Mouse (Mus musculus) limb, embryonic 15.5 days (tissue): Measurements from ENCODE around the gene Lrmp. TPM values are rescaled to one million over a fixed set of nuclear protein-coding genes. Genes with fewer than 3 reads are reported as not detected.
"Not testable (repeated sequence)": the region's sequence is repeated elsewhere in the genome, so short reads cannot be mapped to it uniquely, and the experiment has no call there.

Experiments
- ATAC-seq: fragments of 200-750 bp; cut with Nextera tagmentation; 2 replicates; pipeline ENCODE4 v1.8.0; 2017; ENCODE audit warnings: low read depth, moderate TSS enrichment; ENCODE audit not compliant: insufficient number of reproducible peaks, low FRiP score, low TSS enrichment
- H3K27ac ChIP-seq: fragments of 300-500 bp; sonication (generic); 2 replicates; pipeline ENCODE4 v1.5.1; 2015; ENCODE audit warnings: moderate library complexity, mild to moderate bottlenecking, inconsistent platforms
- H3K27me3 ChIP-seq: fragments of 300-500 bp; sonication (generic); 2 replicates; pipeline ENCODE4 v1.6.1; 2015; ENCODE audit warnings: inconsistent platforms
- H3K36me3 ChIP-seq: fragments of 300-500 bp; sonication (generic); 2 replicates; pipeline ENCODE4 v1.6.1; 2015; ENCODE audit warnings: inconsistent platforms
- H3K4me1 ChIP-seq: fragments of 300-500 bp; sonication (generic); 2 replicates; pipeline ENCODE4 v1.6.1; 2015; ENCODE audit warnings: inconsistent platforms
- H3K4me2 ChIP-seq: fragments of 300-500 bp; sonication (generic); 2 replicates; pipeline ENCODE4 v1.6.1; 2015; ENCODE audit warnings: mild to moderate bottlenecking, inconsistent platforms
- H3K4me3 ChIP-seq: fragments of 300-500 bp; sonication (generic); 2 replicates; pipeline ENCODE4 v1.5.1; 2015; ENCODE audit warnings: mild to moderate bottlenecking, inconsistent platforms
- H3K9ac ChIP-seq: fragments of 300-500 bp; sonication (generic); 2 replicates; pipeline ENCODE4 v1.6.1; 2015; ENCODE audit warnings: inconsistent platforms
- H3K9me3 ChIP-seq: fragments of 300-500 bp; sonication (generic); 2 replicates; pipeline ENCODE4 v1.6.1; 2016; ENCODE audit warnings: inconsistent platforms
- WGBS: fragments of 180-500 bp; shearing (Covaris S2); methylation state at CpG from one replicate; pipeline ENCODE4 v1.1.7; 2015; 5-methylcytosine and 5-hydroxymethylcytosine counted together
- polyA plus RNA-seq: library from polyadenylated mRNA; unstranded; fragments of >200 nt; fragmentation: Nextera tagmentation; extraction: Ambion mirVana; gene quantifications from 2 replicates; pipeline ENCODE4 v1.2.1, GENCODE M21; 2015

Gene Lrmp
- polyA plus RNA-seq, 1 experiment from 2014 or later: 6.7 TPM

DNA sequence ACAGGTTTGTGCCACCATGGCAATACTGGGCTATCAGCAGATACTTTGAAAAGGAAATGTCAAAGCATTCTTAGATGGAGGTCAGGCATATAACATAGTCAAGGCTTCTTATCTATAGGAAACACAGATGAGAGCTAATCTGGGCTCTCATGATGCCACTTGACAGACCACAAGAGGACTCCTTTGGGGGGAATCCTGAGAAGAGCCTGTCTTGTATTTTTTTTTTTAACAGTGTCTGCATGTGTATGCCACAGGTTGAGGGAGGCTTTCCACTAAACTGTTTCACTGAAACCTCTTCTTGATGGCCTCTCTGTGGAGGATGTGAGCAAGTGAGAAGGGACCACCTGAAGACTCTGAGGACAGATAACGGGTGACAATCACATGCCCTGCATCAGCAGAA, 9.2 kb downstream of the Lrmp start:
- Histone ChIP-seq H3K27me3 (no peaks in the 10 kb centered on the region), H3K4me1 (peaks cover 7% of the 10 kb centered on the region; the same call in 1 of the 2 replicates), H3K36me3 (no peaks in the 10 kb centered on the region), H3K9ac (no peak overlapping the region), H3K9me3 (no peaks in the 10 kb centered on the region), H3K4me2 (no peak overlapping the region), H3K4me3 (no peak overlapping the region), H3K27ac (no peak overlapping the region)
- 81% methylated on average over 1 of the region's 1 CpGs for WGBS
- ATAC-seq: no peak

DNA sequence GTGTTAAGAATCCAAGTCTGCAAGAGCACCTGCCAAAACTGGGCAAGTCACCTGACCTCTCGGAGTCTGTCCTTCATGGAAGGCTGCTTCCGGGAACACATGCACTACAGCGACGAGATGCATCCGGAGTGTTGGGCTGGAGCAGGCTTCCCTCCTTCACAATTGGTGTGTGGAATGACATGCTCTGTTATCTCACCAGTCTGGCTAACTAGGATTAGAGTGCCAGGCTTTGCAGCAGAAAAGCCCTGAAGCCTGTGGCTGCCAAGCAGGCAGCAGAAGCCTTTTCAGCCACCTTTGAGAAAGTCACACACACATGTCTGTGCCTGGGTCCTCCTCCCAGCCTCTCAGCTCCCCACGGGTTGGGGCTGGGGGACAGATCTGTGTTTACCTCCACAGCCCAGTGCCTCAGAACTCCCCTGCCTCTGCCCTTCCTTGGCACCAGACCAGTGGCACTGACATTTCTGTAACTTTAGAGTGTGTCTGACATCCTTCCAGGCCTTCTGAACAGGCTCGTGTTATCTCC, 10.2 kb downstream of the Lrmp start:
- Histone ChIP-seq H3K27ac (no peak overlapping the region), H3K9ac (no peak overlapping the region), H3K36me3 (no peaks in the 10 kb centered on the region), H3K27me3 (no peaks in the 10 kb centered on the region), H3K4me2 (no peak overlapping the region), H3K4me1 (peaks cover 7% of the 10 kb centered on the region; the same call in 1 of the 2 replicates), H3K9me3 (no peaks in the 10 kb centered on the region), H3K4me3 (no peak overlapping the region)
- no peak for ATAC-seq
- WGBS: 61% methylated on average over 7 of the region's 7 CpGs

DNA sequence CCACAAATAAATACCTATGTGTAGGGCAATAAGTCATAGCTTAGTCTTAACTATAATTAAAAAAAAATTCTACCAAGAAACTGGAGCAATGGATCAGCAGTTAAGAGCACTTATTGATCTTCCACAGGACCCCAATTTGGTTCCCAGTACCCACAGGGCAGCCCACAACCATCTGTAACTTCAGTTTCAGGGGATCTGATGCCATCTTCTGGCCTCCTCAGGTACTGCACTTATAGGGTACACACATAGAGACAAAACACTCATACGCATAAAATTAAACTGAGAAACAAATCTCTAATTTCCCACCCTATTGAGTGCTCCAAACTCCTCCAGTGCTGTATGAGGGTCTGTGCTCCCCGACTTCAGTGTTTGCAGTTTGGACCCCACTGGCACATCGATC, 12.2 kb downstream of the Lrmp start:
- Histone ChIP-seq H3K9ac (no peak overlapping the region), H3K27ac (no peak overlapping the region), H3K4me1 (no peaks in the 10 kb centered on the region), H3K9me3 (no peaks in the 10 kb centered on the region), H3K4me2 (no peak overlapping the region), H3K4me3 (no peak overlapping the region), H3K27me3 (no peaks in the 10 kb centered on the region), H3K36me3 (no peaks in the 10 kb centered on the region)
- 96% methylated on average over 3 of the region's 3 CpGs for WGBS
- ATAC-seq: no peak

DNA sequence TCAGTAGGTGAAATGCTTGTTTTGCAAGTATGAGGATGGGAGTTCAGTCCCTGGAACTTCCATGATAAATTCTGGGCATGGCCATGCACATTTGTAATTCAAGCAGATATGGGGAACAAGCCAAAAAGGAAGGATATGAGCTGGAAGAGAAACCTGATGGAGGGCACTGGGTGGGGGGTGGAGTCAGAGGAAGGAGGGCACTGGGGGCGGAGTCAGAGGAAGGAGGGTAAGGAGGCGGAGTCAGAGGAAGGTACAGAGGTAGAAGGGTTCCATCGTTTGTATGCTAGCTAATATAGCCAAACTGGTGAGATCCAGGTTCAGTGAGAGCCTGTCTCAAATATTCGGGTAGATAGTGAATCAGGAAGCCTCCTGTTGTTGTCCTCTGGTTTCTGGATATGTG, 14.1 kb downstream of the Lrmp start:
- no peak overlapping the region for H3K27ac ChIP-seq
- no peaks in the 10 kb centered on the region for H3K27me3 ChIP-seq
- H3K36me3 ChIP-seq: no peaks in the 10 kb centered on the region
- ATAC-seq: no peak
- H3K9me3 ChIP-seq: no peaks in the 10 kb centered on the region
- no peak overlapping the region for H3K4me3 ChIP-seq
- H3K4me1 ChIP-seq: no peaks in the 10 kb centered on the region
- WGBS: 91% methylated on average over 4 of the region's 4 CpGs
- no peak overlapping the region for H3K4me2 ChIP-seq
- no peak overlapping the region for H3K9ac ChIP-seq

DNA sequence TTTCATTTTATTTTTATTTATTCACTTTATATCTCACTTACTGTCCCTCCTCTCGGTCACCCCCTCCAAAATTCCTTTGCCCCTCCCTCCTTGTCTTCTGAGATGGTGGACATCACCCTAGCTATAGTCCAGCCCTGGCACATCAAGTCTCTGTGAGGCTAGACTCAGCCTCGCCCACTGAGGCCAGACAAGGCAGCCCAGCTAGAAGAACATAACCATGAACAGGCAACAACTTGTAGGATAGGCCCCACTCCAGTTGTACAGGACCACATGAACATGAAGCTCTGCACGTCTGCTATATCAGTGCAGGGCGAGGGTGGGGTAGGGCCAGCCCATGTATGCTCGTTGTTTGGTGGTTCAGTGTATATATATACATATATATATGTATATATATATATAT, 16.5 kb downstream of the Lrmp start:
- Histone ChIP-seq H3K4me3 (no peak overlapping the region), H3K4me1 (no peaks in the 10 kb centered on the region), H3K4me2 (no peak overlapping the region), H3K36me3 (no peaks in the 10 kb centered on the region), H3K9me3 (no peaks in the 10 kb centered on the region), H3K27me3 (no peaks in the 10 kb centered on the region), H3K27ac (no peak overlapping the region), H3K9ac (no peak overlapping the region)
- whole genome bisulfite sequencing: 81% methylated on average over 5 of the region's 5 CpGs
- no peak for ATAC-seq

DNA sequence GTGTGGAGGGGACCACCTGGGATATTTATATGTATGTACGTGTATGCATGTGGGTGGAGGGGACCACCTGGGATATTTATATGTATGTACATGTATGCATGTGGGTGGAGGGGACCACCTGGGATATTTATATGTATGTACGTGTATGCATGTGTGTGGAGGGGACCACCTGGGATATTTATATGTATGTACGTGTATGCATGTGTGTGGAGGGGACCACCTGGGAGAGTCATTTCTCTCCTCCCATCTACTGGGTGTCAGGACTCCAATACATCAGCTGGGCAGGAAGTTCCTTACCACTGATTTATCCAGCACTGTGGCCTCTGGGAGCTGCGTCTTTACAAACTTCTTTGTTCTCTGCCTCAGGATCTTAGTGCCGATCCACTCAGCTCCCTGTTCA, 17.5 kb downstream of the Lrmp start:
- not testable (repeated sequence) for H3K9ac ChIP-seq, ATAC-seq, H3K9me3 ChIP-seq, H3K4me1 ChIP-seq, H3K36me3 ChIP-seq, H3K4me2 ChIP-seq, H3K27me3 ChIP-seq, H3K27ac ChIP-seq, H3K4me3 ChIP-seq
- 76% methylated on average over 5 of the region's 5 CpGs for WGBS

DNA sequence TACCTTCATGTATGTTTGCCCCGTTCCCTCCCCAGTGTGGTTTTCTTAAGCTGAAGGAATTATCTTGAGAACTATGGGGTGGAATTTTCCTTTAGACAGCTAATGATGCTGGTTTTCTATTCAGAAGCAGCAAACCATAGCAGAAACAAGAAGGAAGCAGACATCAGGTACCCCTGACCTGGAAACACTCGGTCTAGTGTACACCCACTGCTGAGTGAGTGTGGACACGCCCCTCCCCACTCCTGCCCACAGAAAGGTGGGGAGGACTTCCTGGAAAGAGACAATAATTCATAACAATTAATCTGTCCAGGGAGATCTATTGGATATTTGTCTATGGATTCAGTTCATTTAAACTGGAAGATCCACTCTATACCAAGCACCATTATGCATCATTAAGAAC, 19.8 kb downstream of the Lrmp start:
- Histone ChIP-seq H3K9me3 (no peaks in the 10 kb centered on the region), H3K4me1 (peaks cover 4% of the 10 kb centered on the region; the same call in 1 of the 2 replicates), H3K9ac (no peak overlapping the region), H3K4me2 (no peak overlapping the region), H3K27me3 (no peaks in the 10 kb centered on the region), H3K4me3 (no peak overlapping the region), H3K36me3 (no peaks in the 10 kb centered on the region), H3K27ac (no peak overlapping the region)
- ATAC-seq: no peak
- 80% methylated on average over 3 of the region's 3 CpGs for WGBS

DNA sequence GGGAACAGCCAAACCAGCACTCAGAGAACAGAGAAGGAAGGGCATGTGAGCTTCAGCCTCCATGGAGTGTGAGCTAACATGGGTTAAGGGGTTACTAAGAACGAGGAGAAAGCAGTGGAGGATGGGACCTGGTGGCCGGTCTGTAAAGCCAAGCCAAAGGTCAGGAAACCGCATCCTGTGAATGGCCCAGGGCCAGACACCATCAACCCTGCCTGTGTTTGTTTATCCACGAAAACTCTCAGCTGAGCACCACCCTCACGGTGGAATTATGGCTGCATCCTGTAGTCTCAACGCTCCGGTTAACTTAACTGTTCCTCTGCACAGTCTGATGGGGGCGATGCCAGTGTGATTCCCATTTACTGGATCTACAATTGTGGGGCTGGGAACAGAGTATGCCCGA, 20.4 kb downstream of the Lrmp start:
- H3K27me3 ChIP-seq: no peaks in the 10 kb centered on the region
- ATAC-seq: no peak
- no peak overlapping the region for H3K4me2 ChIP-seq
- no peak overlapping the region for H3K9ac ChIP-seq
- 66% methylated on average over 9 of the region's 9 CpGs for WGBS
- H3K4me3 ChIP-seq: no peak overlapping the region
- H3K36me3 ChIP-seq: no peaks in the 10 kb centered on the region
- peaks cover 9% of the 10 kb centered on the region; the same call in 1 of the 2 replicates for H3K4me1 ChIP-seq
- no peaks in the 10 kb centered on the region for H3K9me3 ChIP-seq
- H3K27ac ChIP-seq: no peak overlapping the region

DNA sequence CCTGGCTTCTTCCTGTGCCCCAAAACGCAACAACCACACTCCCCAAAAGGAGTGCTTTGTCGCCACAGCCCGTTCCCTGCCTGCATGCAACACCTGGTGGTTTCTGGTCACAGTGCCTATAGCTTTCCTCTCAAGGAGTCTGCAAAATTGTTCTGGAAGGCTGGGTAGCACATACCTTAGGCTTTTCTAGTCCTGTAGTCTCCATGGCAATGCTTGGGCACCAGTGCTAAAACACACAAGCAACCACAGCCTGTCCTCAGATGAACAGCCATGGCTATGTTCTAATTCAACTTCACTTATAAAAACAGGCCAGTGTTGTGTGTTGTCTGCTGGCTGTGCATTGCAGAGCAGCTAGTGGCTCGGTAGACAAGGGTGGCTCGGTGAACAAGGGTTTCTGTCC, 21.4 kb downstream of the Lrmp start:
- H3K4me1 ChIP-seq: peaks cover 9% of the 10 kb centered on the region; the same call in 1 of the 2 replicates
- no peak overlapping the region for H3K9ac ChIP-seq
- H3K9me3 ChIP-seq: no peaks in the 10 kb centered on the region
- no peaks in the 10 kb centered on the region for H3K36me3 ChIP-seq
- H3K27ac ChIP-seq: no peak overlapping the region
- 80% methylated on average over 5 of the region's 5 CpGs for WGBS
- no peak overlapping the region for H3K4me3 ChIP-seq
- no peaks in the 10 kb centered on the region for H3K27me3 ChIP-seq
- no peak overlapping the region for H3K4me2 ChIP-seq
- ATAC-seq: no peak

DNA sequence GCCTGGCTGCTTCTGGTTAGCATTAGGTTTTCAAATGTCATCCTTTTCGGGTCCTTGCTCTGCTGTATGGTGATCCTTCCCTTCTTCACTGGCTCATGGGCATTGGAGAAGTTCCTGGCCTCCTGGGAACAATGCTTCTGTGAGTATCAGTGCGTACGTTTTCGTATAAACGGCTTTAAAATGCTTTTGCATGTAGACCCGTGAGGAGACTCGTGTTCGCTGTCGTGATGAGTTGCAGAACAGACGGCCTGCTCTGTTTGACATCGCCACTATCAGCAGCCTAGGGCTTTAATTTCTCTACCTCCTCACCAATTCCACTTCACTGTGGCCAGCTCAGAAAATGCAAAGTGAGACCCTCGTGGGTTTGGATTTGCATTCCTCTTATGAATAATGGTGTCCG, 23.8 kb downstream of the Lrmp start:
- WGBS: 87% methylated on average over 13 of the region's 13 CpGs
- no peak for ATAC-seq
- H3K4me2 ChIP-seq: no peak overlapping the region
- no peaks in the 10 kb centered on the region for H3K27me3 ChIP-seq
- no peak overlapping the region for H3K9ac ChIP-seq
- no peaks in the 10 kb centered on the region for H3K36me3 ChIP-seq
- no peak overlapping the region for H3K4me3 ChIP-seq
- H3K4me1 ChIP-seq: peaks cover 12% of the 10 kb centered on the region
- no peaks in the 10 kb centered on the region for H3K9me3 ChIP-seq
- no peak overlapping the region for H3K27ac ChIP-seq

DNA sequence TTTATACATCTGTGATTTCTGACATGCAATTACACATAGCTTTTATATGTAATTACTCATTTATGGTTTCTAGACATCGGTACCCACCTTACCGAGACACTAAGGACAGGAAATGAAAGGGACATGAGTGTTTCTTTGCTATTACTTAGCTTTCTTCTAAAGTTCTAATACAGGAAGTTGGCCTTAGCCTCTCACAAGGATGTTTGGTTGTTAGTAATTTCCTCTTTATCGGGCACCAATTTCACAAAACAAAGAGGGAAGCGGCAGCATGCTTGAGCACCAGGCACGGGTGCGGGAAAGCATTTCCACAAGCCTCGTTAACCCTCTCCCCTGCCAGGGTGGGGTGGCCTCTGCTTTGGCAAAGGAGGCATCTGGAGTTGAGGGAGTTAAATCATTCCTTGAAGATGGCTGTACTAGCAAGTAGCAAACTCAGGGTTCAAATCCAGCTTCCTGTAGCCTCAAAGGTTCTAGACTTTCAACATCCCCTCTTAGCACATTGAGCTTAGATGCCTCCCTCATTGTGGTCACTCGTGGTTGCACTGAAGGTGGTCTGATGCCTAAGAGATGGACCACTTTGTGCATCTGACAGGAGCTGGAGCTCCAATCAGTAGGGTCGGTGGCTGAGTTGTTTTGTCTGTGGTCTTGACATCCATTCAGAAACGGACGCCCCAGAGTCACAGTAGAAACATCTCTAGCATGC, 24.5 kb downstream of the Lrmp start:
- ATAC-seq: no peak
- Histone ChIP-seq H3K4me3 (no peak overlapping the region), H3K27ac (no peak overlapping the region), H3K9ac (no peak overlapping the region), H3K4me1 (peaks cover 12% of the 10 kb centered on the region), H3K27me3 (no peaks in the 10 kb centered on the region), H3K36me3 (no peaks in the 10 kb centered on the region), H3K4me2 (no peak overlapping the region), H3K9me3 (no peaks in the 10 kb centered on the region)
- WGBS: 66% methylated on average over 11 of the region's 11 CpGs

DNA sequence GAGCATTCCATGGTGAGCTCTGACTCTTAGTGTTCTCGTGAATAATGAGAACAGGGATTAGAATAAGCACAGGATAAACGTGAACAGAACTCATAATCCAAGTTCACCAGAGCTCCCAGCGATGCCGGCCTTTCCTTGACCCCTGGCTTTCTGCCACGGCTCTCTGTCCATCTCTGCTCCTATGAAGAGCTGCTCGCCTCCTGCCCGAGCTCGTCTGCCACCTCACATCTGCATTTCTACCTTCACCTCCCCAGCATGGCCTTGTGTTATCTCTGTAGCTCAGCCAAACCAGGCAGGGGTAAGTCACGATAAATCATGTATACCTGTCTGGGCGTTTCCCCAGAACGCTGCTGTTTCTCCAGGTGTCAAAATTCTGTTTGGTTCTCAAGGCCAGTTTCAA, 25.3 kb downstream of the Lrmp start:
- H3K4me2 ChIP-seq: no peak overlapping the region
- H3K4me1 ChIP-seq: peaks cover 12% of the 10 kb centered on the region
- no peak overlapping the region for H3K27ac ChIP-seq
- 54% methylated on average over 11 of the region's 11 CpGs for WGBS
- no peaks in the 10 kb centered on the region for H3K27me3 ChIP-seq
- no peaks in the 10 kb centered on the region for H3K9me3 ChIP-seq
- H3K9ac ChIP-seq: no peak overlapping the region
- no peak for ATAC-seq
- no peaks in the 10 kb centered on the region for H3K36me3 ChIP-seq
- H3K4me3 ChIP-seq: no peak overlapping the region

DNA sequence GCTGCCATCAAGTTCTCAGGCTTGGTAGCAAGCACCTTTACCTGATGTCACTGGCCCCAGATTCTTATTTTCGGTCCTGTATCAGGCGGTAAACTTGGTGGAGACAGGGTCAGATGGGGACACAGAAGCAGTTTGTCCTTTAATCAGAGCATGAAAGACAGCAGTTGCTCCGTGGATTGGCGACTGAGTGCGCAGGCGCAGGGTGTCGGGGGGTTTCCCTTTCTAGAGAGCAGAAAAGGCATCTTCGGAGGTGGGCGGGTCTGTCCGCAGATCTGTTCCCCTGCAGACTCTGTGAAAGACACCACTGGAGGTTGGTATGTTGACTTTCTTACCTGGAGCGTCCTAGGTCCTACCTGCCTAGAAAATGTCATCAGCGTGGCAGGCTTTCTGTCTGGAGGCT, 26.4 kb downstream of the Lrmp start:
- ATAC-seq: no peak
- 92% methylated on average over 12 of the region's 12 CpGs for WGBS
- H3K4me2 ChIP-seq: no peak overlapping the region
- no peak overlapping the region for H3K9ac ChIP-seq
- H3K4me1 ChIP-seq: peaks cover 12% of the 10 kb centered on the region
- H3K36me3 ChIP-seq: no peaks in the 10 kb centered on the region
- H3K4me3 ChIP-seq: no peak overlapping the region
- no peak overlapping the region for H3K27ac ChIP-seq
- H3K27me3 ChIP-seq: no peaks in the 10 kb centered on the region
- H3K9me3 ChIP-seq: no peaks in the 10 kb centered on the region
